Mouse (Mus musculus): ENCODE data around the gene Efcab6. TPM values are rescaled to one million over a fixed set of nuclear protein-coding genes. Genes with fewer than 3 reads are reported as not detected.

The Efcab6 gene
- total RNA-seq, 2 experiments from 2014 or later = 3.3 to 5.1 TPM

DNA sequence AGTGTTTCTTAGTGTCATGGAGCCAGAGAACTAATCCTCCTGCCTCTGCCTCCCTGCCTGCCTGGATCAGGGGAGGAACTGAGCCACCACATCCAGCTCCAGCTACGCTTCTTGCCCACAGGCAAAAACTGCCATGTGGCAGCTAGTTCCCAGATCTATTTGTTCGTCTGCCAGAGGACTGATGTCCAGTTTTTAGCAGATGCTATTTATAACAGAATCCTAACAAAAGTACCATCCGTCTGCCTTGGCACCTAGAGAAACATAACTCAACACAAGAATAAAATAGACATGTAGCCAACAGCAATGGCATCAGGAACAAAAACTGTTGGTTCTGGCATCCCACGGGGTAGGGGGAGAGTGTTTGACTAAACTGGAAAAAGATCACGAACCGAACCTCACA lies 6.3 kb downstream of the Efcab6 start:
- DNase-seq = no peak

DNA sequence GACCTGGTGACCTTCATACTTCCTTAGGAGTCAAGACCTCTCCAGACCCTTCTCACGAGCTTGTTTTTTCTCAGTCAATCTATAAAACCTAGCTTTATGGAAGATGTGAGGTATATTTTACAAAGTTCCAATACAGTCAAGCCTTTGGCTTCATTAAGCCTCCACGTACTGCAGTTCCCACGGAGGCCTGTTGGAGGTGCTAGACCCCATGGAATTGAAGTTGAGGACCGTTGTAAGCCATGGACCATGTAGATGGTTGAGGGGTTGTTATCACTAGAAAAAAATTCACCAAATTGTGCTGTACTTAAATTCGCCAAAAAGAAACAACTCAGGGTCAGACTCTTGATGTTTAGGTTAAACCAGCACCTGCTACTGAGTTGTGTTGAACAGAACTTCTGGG lies 9.1 kb downstream of the Efcab6 start:
- no peak for DNase-seq

DNA sequence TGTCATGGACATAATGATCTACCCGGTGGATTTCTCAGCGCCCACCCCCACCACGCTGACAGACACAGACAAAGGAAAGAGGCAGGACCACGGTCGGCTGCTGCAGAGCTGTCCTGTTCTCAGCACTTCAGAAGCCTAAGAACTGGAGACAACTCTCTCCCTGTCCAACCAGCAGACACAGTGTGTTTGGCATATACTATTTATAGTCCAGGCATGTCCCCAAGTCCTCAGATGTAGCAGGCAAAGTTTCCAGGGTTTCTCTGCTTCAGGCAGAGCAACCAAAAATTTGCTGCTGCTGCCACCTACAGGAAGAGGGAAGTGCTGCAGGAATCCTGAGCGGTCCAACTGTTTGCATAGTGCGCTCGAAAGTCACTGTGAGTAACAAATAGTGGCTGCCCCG lies 11.3 kb downstream of the Efcab6 start:
- DNase-seq = peak; percentile 53

DNA sequence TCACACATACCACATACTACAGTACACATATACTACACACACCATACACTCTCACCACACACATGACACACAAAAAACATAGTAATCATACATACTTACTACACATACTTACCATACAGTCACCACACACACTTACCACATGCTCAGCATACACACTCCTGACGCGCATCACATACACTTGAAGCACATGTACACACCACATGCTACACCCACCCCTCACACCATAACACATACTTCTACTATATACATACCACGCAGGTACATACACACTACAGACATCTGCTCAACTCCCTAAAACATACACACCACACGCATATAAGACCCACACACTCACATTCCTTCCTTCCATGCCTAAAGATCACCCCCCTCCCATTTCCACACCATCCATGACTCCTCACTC lies 11.9 kb downstream of the Efcab6 start:
- DNase-seq = no peak

DNA sequence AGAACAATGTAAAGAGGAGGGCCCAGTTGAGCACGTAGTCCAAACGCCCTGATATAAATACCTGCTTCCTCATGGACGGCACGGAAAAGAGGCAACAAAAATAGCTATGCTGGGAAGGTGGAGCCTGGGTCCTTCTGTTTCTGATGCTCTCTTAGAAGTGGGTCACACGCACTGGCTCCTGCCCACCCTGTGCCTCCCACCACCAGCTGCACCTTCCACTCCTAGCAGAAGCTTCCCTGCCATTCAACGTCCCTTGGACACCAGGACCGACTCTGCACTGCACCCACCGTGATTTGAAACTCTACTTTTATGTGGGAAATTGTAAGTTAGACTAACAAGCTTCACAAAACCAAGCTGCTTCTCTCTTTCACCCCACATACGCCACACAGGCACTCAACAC lies 12.8 kb downstream of the Efcab6 start:
- DNase-seq = no peak

DNA sequence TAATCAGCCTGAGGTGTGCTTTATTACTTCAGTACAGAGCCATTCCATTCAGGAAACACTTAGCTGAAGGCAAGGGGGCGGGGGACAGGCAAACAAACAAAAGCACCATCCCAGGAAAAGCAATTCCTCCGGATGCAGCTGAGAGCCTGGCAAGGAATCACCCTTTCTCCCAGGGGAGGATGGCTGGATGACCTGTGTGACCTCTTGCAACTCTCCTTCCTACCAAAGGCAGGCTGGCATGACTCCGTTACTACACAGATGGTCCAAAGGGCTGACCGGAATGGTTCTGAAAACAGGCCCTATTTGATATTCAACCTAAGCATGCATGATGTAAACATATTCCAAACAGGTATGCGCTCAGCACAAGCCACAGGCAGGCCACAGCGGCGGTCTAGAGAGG lies 15.6 kb downstream of the Efcab6 start:
- no peak for DNase-seq

DNA sequence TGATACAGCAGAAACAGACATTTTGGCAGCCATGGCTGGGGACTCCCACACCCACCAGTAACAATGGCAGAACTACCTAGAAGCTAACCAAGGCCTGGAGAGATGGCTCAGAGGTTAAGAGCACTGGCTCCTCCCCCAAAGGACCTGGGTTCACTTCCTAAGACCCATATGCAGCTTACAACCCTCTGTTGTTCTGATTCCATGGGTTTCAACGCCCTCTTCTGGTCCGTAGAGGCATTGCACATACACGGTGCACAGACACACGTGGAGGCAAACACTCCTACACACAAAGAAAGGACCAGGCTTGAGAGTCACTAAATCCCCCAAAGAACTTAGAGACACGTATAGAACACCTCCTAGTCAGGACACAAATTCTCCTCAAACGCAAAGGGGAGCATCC lies 19.6 kb downstream of the Efcab6 start:
- no peak for DNase-seq

DNA sequence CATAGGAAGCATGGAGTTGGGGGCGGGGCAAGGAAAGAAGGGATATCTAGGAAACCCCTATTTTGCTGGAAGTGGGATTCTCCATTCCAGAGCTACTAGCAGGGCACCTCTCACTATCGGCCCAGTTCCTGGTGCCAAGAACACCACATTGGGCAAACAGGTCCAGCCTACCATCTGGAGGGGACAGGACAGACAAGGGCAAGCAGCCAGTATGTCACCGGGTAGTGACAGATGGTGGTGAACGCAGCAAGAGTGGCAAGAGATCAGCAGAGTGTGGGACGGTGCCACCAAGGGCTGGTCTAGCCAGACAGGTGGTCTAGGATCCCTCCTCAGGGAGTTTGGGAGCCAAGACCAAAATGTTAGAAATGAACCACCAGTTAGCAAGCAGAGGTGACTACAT lies 28.1 kb downstream of the Efcab6 start:
- no peak for DNase-seq

DNA sequence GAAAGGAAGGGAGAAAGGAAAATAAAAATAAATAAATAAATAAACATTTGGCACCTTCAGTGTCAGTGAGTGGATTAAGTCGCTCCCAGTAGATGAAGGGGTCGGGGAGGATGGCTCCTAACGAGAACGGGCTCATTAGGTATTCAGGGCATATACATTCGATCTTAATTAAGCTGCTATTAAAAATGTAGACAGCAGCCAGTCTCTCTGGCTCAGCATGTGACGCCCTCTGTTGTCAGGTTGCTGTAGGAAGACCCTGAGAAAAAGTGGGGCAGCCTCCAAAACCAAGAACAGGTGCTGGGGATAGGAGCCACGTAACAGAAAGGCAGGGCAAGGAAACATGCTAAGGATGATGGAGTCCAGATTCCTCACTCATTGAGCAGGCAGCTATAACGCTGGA lies 39.5 kb downstream of the Efcab6 start:
- DNase-seq = no peak

DNA sequence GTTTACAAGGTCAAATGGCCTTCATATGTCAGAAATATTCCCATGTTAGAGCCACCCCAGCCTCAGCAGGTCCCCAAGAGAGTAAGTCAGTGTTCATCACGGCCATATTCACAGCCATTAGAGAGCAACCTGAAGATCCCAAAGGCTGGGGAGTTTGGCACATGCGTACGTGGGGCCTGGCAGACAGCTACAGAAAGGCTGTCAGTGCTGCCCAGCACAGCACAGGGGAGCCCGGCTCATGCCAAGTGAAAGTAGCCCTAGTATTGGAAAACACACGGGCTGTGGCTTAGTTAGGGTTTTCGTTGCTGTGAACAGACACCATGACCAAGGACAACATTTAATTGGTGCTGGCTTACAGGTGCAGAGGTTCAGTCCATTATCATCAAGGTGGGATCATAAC lies 40.3 kb downstream of the Efcab6 start:
- DNase-seq = no peak

DNA sequence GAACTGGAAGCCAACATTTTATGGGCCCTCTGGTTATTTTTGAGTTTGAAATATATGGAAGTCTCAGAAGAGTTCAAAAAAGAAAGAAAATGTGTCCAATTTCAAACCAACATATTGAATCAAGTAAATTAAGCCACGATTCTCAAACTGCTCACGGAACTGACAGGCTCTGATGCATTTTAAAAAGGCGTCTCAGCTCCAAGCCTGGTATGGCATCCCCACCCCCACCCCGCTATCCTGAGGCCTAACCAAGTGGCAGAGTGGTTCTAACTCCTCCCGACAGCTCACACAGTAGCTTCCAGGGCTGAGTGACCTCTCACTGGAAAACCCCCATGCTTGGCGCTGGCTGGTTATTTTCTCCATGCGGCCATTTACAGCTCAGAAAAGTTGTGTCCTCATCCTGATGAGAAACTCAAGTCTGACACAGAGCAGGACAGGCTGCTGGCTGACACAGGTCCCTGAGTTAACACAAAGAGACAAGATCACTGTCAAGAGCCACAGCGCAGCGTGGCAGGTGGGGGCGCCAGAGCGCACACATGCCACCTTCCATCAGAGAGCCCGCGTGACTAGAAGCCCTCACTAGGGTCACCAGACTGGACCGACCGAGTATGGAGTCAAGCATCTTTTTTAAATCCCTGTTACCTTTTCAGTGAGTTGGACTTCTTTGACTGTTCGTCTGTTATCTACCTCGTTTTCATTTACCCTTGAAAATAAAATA lies 55.7 kb downstream of the Efcab6 start:
- no peak for DNase-seq

DNA sequence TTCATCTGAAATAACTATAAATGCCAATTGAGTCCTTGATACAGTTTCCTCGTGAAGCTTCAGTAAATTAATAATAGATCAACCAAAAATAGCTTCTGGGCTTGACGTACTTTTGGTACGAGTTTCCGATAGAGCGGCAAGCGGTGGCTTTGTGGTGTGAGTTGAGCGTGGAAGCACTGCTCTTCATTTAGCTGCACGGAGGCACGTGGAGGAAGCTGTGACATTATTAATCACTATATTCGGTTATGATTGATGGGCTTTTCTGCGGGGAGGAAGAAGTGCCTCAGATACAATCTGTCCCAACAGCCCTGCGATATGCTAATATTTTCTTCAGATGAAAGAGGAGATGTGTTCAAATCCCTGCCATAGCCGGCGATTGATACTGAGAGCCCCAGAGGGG lies 60.9 kb downstream of the Efcab6 start:
- no peak for DNase-seq

DNA sequence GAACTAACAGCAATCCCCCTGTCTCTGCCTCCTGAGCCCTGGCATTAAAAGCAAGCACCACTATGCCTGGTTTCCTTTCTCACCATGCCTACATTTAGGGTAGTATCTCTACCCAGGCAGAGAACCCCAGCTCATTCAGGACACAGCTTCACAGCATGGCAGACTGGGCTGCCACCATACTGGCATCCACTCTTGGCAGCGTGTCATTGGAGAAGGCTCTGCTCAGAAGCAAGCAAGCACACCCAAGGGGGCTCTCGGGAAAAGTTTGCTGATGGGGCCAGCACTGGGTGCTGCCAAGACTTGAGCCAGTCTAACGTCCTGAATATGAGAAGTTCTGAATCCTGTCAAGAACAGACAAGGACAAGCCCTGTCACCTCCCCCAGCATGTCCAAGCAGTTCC lies 66.1 kb downstream of the Efcab6 start:
- no peak for DNase-seq

DNA sequence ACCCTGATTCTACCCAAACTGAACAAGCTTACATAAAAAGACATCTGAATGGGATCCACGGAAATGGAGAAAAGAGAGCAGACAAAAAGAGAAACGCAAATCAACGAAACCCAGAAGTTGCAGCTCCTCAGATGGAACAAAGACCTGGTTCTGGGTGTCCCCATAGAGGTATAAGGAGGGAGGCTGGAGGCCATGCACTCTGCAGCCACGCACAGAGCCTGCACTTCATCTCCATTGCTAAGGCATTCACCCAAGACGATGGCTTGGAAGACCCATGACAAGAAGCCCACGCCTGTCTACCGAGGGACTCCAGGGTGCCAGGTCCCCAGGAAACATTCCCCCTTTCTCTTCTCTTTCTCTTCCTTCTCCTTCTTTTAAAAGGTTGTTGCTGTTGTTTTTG lies 66.6 kb downstream of the Efcab6 start:
- no peak for DNase-seq

DNA sequence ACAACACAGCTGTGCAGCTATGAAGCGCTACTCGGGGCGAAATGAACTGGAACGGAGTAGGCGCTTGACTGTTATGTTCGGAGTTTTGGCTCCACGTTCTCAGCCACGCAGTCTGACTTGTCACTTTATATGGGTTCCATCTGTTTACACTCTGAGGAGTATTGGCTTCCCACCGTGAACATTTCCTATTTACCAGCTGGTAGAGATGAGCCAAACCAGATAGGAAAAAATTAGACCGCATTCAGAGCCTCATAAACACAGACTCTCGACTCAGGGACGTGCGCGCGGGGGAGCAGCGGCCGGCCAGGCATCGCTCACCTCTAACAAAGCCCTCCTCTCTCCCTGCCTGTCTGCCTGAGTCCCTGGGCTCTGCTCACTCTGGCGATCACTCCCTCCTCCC lies 67.1 kb downstream of the Efcab6 start:
- no peak for DNase-seq

DNA sequence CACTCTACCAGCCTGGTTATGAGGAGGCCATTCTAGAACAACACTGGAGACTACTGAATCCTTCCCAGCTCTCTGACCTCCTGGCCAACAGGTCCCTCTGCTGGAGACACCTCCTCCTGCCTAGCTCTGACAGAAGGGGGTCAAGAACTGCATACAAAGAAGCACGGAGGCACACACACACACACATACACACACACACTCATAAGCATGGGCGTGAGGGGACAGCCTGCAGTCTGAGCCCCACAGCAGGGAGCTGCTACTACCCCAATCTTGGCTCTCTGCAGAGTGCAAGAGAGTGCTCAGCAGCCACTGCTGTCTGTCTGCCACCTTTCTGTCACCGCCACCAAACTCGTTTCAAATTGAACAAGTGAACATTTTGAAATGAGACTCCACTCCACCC lies 67.6 kb downstream of the Efcab6 start:
- no peak for DNase-seq

DNA sequence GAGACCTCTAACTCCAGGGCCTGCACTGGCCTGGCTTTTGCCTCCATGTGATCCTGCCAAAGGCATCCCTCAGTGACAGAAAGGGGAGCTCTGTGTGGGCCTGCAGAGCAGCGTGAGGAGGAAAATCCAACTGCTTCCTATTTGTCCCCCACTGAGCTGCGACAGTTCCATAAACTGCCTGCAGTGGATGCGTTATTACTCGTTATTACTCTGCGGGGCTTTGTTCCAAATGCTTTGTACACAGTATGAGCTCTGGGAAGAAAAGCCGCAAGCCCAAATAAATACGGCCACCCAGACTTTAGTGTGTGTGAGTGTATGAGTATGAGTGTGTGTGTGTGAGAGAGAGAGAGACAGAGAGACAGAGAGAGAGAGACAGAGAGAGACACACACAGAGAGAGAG lies 68.3 kb downstream of the Efcab6 start:
- DNase-seq = no peak

DNA sequence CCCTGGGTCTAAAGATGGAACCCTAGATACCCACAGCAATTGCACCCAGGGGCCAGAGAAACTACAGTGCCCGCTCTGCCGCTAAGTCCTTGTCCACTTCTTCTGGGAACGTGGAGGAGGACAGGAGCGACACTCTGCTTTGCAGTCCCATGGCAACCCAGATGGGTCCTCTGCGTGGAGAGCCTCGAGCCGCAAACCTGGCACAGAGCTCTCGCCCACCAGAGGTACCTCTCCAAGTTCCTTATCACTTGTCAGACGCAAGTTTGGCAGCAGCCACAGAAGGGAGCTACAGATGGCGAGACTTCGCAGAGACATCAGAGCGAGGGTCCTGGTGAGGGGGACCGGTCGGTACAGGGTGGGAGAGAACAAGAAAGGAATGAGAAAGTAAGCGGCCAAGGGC lies 73.0 kb downstream of the Efcab6 start:
- DNase-seq = no peak

DNA sequence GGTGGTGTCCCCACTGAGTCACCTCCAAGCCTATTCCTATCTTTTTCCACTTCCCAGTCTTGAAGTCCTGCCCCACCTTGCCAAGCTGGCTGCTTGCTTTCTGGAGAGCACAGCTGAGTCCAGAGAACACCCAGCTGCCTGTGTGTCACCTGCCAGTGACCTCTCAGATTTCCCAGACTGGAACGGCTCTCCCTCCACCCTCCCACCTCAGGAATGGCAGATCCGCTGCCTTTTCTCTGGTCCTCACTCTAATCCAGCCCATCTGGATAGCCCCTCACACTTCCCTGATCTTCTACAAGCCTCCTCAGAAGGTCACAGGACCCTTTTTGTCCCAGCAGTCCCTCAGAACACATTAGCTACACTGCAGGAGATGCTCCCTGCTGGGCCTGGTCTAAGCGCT lies 73.7 kb downstream of the Efcab6 start:
- DNase-seq = peak; percentile 11

DNA sequence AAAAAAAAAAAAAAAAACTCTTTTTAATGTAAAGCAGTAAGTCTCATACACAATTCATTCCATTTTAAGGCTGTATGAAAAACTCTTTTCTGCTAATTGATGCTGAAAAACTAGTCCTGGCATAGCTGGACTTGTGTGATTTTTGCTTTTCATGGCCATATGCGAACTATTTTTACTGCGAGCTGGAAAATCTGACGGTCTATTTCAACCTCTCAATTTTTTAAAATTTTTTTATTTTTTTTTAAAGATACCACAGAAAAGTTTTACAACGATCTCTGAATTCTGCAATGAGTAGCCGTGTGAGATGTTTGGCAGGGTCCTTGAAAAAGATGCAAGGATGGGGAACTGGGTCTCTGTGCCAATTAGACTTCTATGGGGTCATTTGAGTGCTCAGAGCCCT lies 75.9 kb downstream of the Efcab6 start:
- DNase-seq = no peak

DNA sequence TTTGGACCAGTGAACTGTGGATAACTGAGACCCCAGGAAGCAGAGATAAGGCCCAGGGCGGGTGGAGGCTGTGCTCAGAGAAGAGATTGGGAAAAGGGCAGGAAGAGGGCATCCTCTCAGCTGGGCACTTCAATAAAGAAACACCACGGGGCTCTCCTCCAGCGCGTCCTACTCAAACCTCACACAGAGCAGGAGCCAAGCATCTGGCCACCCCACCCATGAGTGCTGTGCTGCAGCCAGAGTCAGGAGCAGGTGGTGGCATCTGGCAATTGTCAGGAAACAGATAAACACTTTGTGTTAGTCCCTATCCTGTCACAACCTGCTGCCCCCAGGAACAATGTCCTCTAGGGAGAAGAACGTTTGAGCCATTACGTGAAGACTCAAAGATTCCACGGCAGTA lies 77.1 kb downstream of the Efcab6 start:
- DNase-seq = no peak

DNA sequence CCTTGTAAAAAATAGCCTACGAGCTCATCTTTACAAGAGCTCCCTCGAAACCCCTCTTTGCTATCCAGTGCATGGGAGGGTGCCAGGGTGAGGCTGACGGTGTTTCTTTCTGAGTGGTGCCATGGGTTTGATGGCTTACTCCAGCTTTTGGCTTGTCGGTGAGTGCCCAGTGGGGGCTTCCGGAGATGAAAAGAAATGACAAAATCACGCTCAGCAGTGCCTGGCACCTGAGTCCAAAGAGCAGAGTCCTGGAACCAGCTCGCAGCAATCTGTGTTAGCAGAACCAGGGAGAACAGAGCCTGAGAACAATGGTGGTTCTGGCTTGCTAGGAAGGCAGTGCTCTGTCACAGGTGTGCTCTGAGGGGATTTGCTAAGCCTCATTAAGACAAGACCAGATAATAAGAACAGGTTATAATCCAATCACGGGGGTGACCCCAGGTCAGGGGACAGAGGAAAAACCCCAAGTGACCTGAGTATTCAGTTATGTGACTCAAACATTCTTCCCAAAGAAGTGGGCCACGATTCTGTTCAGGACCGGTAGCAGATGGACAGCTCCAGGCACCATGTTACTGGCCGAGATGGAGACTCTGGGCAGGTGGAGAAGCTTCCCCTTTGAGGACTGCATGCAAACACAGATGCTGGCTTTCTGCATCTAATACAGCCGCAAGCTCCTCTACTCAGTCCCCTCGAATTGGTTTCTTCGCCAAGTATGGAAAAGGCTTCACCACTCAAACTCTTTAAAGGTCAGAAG lies 82.8 kb downstream of the Efcab6 start:
- no peak for DNase-seq

DNA sequence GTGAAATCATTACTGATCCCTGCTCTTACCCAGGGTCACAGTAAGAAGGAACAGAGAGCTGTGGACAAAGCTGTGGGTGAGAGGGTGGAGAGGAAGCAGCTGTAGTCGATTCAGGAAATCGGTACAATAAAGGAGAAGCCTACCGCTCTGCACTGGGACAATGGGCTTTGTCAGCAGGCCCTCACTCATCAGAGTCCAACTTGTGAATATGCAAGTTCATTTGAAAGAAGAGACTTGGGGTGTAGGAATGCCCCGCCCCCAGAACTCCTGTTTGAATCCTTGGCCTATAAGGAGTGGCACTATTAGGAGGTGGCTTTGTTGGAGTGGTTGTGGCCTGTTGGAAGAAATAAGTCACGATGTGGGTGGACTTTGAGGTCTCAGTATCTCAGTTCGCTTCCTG lies 86.3 kb downstream of the Efcab6 start:
- DNase-seq = no peak

DNA sequence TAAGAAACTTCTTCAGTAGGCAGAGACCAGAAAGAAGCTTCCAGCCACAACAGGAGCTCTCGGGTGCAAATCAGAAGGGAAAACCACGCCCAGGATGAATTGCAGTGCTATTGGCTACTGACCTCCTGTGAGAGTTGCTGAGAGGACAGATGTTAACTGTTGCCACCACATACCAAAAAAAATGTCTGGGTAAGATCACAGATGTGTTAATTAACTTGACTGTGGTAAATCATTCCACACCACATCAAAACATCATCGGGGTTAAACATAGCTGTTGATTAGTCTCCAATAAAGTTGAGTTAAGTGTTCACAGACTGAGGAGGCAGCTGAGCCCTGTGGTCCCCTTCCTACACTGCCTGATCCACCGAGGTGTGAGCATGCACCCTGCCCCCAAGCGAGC lies 88.1 kb downstream of the Efcab6 start:
- no peak for DNase-seq
